Mouse (Mus musculus) E14TG2a.4 (cell line): ENCODE measurements around the gene Pkn2.

ENCODE experiments used
- CTCF ChIP-seq: conservative IDR thresholded peaks from 2 replicates; pipeline ENCODE4 v1.5.1; 2014; ENCODE audit warnings: low read length
- NANOG ChIP-seq: IDR thresholded peaks from 2 replicates; pipeline ENCODE4 v1.6.1; 2014; ENCODE audit warnings: borderline replicate concordance, low read length, mixed read lengths
- POU5F1 ChIP-seq: IDR thresholded peaks from 2 replicates; pipeline ENCODE4 v1.6.1; 2014; ENCODE audit warnings: low read length, borderline replicate concordance

- TF ChIP-seq CTCF: no peak
- TF ChIP-seq POU5F1: no peak
- no peak for TF ChIP-seq NANOG
These were observed 113.3 kb downstream of the Pkn2 start for GRCm38 (mm10) chr3:142768498-142768897.
